Mouse (Mus musculus) stomach, postnatal 0 days (tissue): ENCODE results near the gene Tatdn3.

Source experiments
- CTCF ChIP-seq: IDR thresholded peaks from 2 replicates; pipeline ENCODE4 v1.5.1; 2016; ENCODE audit warnings: antibody characterized with exemption, low read depth, mild to moderate bottlenecking, moderate library complexity
- EP300 ChIP-seq: optimal IDR thresholded peaks from 2 replicates; pipeline ENCODE3; 2016; ENCODE audit warnings: antibody characterized with exemption

DNA sequence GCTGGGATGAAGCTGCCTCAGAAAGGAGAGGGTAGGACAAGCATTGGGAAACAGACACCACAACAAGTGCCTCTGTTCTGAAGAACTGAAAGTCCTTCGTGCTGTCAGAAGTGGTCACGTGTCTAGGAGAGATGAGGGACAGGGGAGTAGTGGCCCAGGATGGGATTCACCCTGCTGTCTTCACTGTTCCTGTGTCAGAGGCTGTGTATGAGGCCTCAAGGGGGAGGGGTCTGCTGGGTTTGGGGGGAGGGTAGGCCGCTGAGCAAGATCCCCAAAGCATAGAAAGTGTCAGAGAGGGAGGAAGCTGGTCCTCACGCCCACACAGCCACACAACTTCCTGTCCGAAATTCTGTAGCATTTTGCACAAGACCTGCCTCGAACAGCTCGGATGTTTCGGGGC is 48.4 kb upstream of the Tatdn3 start:
- TF ChIP-seq CTCF (no peak), EP300 (no peak)
